In genomic region chrX:159058931-159059330, GRCm38 (mm10) we compare ENCODE assay signal across 15 mouse cellular contexts.
"Had no signal": no experiment of that assay in that cellular context is flagged by ENCODE, and none has a peak within 500 bp of the region (broad histone marks: within the 10 kb centered on the region; RNA-seq: fewer than 3 reads in every experiment).

No protein-coding gene starts in this region.

- H3K4me3 ChIP-seq: megakaryocyte, embryonic 14.5 days; midbrain, embryonic 13.5 days; midbrain, embryonic 15.5 days; neural tube, embryonic 12.5 days; stomach, embryonic 15.5 days had no signal

- H3K9me3 ChIP-seq: megakaryocyte, embryonic 14.5 days; midbrain, embryonic 13.5 days; midbrain, embryonic 15.5 days; neural tube, embryonic 12.5 days; stomach, embryonic 15.5 days had no signal

- DNase-seq: lung, adult 18-20 months; lung, embryonic 14.5 days; lung, postnatal 10 days; lung, postnatal 4 days; right cerebral cortex, postnatal 14 days; thymus, adult 2 months; thymus, postnatal 25 days; thymus, postnatal 4 days had no signal

- H3K4me2 ChIP-seq: lung, embryonic 14.5 days; midbrain, embryonic 11.5 days; midbrain, embryonic 13.5 days; midbrain, embryonic 15.5 days; neural tube, embryonic 12.5 days; stomach, embryonic 15.5 days had no signal

- H3K4me1 ChIP-seq: megakaryocyte, embryonic 14.5 days; midbrain, embryonic 13.5 days; midbrain, embryonic 15.5 days; neural tube, embryonic 12.5 days; stomach, embryonic 15.5 days had no signal

- H3K27me3 ChIP-seq: midbrain, embryonic 15.5 days; stomach, embryonic 15.5 days had no signal

- ATAC-seq: midbrain, embryonic 13.5 days; midbrain, embryonic 15.5 days had no signal

- H3K9ac ChIP-seq: lung, embryonic 14.5 days; midbrain, embryonic 13.5 days; midbrain, embryonic 15.5 days; neural tube, embryonic 12.5 days; stomach, embryonic 15.5 days had no signal

- H3K27ac ChIP-seq: midbrain, embryonic 13.5 days; midbrain, embryonic 15.5 days; neural tube, embryonic 12.5 days; stomach, embryonic 15.5 days; stomach, postnatal 0 days had no signal

- H3K36me3 ChIP-seq: midbrain, embryonic 13.5 days; midbrain, embryonic 15.5 days; neural tube, embryonic 12.5 days; stomach, embryonic 15.5 days had no signal
